Mouse (Mus musculus): ENCODE data around the gene Nxn.

Nxn gene

GRCm38 (mm10) chr11:76361422-76361821 lies 37.5 kb downstream of the Nxn start:
- DNase-seq (ENCODE audit: low read depth) = no peak

GRCm38 (mm10) chr11:76360255-76360654 lies 38.7 kb downstream of the Nxn start:
- DNase-seq (ENCODE audit: low read depth) = no peak

DNA sequence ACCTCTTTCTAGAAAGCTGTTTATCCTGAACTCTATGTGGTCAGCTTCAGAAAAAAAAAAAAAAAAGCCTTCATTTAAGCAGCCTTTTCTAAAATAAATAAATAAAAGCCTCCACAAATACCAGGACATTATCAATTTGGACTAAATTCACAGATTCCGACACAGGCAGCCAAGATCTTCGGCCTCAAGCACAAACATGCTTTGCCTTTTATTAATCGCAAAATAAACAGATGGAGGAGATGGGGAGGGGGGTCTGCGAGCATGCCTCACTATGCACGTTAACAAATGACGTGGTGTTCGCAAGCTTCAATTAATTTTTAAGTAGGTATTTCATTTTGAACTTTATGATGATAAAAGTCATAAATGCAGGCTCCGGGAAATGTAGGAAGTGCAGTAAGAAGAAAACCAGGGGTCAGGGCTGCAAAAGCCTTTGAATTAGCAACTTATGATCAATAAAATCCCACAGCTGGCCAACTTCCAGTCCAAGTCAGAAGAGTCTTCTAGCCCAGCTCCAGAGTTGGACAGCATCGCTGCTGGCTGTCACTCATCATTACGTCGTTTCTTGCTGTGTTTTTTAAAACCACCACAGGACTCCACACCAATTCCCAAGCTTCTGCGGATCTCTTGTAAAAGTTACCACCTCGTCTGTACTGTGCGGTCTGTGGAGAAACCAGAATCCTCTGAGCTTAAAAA lies 40.2 kb downstream of the Nxn start:
- no peak for DNase-seq (ENCODE audit: low read depth)

DNA sequence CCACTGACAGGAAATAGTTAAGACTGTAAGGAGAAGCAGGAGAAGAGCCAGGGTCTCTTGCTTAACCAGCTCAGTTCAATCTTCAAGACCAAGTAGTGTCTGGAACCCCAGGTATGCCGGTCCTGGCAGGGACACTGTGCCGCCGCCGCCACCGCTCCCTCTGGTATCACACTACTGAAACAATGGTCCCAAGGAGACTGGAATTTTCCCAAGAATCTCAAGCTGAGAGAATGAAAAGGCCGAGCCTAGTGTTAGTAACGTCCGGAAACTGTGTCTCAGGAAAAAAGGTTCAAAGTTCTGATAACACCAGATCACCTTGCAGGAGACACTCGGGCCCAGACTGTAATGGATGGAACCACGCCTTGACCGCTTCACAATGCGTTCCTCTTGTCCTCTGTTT lies 41.5 kb downstream of the Nxn start:
- no peak for DNase-seq (ENCODE audit: low read depth)

- DNase-seq (ENCODE audit: low read depth) = no peak
Measured at GRCm38 (mm10) chr11:76356091-76356490, 42.8 kb downstream of the Nxn start.

DNA sequence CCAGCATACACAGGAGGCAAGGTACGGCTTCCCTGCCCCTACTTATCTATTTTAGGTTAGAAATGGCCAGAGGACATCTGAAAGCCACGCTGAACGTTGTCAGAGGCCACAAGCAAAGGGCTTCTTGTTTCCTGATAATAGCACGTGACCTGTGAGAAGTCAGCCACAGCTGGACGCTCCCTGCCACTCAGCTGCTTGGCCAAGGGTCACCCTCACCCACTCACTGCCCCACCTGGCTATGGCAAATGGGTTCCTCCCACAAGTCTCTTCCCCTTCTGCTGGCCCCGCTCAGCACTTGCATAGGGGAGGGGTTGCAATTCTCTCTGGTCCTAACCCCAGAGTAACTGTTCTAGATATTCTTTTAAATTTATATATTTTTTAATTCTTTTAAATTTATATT lies 43.5 kb downstream of the Nxn start:
- DNase-seq (ENCODE audit: low read depth) = no peak

- no peak for DNase-seq (ENCODE audit: low read depth)
Measured at GRCm38 (mm10) chr11:76352861-76353558, 45.9 kb downstream of the Nxn start.

GRCm38 (mm10) chr11:76351624-76352011 lies 47.3 kb downstream of the Nxn start:
- DNase-seq (ENCODE audit: low read depth) = no peak

- DNase-seq (ENCODE audit: low read depth) = no peak
Measured at GRCm38 (mm10) chr11:76350931-76351623, 47.9 kb downstream of the Nxn start.

- DNase-seq (ENCODE audit: low read depth) = no peak
Measured at GRCm38 (mm10) chr11:76349833-76350232, 49.1 kb downstream of the Nxn start.

- DNase-seq (ENCODE audit: low read depth) = no peak
Measured at GRCm38 (mm10) chr11:76347589-76347988, 51.4 kb downstream of the Nxn start.

DNA sequence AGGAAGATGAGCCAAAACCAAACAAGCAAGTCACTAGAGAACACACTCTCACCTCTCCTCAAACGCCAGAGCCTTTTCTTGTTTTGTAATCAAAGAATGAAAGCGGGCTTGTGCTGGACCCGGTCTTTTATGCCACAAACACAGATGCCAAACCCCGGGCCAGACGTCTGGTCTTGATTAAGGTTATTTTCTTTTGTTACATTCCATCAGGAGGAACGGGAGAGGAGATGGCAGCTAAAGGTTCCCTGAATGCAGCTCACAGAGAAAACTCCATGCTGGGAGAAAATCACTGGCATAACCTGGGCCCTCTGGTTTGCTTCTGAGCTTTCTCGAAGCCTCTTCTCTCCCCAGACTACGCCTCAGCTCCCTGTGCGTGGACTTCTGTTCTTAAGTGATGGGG lies 55.9 kb downstream of the Nxn start:
- DNase-seq (ENCODE audit: low read depth) = no peak

DNA sequence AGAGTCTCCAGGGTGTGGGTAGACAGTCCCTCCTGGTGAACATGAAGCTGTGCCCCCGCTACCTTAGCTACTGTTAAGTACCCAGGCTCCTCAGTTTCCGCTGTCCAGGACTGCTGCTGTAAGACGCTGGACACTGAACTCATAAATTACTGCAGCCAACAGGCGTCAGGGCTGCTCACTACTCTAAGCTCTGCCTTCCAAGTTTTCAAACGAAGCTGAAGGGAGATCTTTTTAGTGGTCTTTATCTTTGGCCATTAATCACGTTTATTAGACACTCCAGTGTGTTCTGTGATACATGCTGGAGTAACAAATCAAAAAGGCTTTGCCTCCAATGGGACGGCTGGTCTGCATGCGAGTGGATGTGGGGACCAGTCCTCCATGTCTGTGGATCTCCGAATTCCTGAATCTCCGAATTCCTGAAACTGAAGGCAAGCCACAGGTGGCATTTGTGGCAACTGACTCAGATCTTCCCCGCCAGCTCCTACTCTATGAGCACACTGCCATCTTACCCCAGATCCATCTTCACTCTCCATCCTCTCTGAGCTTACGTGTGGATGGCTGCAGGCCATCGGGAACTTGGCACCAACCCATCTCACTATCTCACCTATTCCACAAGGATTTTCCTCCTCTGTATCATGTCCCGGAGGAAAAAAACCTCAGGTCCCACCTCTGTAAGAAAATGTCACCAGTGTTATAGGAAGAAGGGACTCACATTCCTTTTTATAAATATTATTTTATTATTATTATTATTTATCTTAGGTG lies 56.9 kb downstream of the Nxn start:
- DNase-seq (ENCODE audit: low read depth) = no peak

GRCm38 (mm10) chr11:76341163-76341562 lies 57.8 kb downstream of the Nxn start:
- DNase-seq (ENCODE audit: low read depth) = no peak

DNA sequence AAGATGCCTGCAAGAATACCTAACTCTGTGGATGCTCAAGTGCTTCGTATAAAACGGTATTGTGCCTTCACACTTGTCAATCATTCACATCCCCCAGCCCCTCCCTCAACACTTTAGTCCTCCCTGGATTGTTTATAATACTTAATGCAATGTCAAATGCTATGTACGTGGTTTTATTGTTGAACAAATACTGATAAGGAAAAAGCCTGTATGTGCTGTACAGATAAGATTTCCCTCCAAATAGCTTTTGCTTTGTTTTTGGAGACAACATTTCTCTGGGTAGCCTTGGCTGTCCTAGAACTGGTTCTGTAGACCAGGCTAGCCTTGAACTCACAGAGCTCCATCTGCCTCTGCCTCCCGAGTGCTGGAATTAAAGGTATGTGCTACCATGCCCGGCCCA lies 59.1 kb downstream of the Nxn start:
- no peak for DNase-seq (ENCODE audit: low read depth)

DNA sequence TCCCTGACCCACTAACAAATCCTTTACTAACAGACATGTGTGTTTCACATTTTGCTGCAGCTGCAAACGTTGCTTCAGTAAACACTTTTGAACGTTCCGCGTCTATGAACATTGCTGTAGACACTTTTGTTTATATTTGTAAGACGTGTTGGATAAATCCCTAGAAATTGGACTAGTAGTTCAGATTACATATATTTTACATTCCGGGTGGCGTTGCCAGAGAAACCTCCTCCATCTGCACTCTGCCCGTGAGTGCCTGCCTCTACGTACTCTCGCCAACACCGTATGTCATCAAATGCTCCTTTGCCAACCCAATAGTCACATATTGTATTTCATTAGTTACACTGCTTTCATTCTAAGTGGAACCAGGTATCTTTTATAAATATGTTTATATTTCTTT lies 59.8 kb downstream of the Nxn start:
- no peak for DNase-seq (ENCODE audit: low read depth)

- DNase-seq (ENCODE audit: low read depth) = no peak
Measured at GRCm38 (mm10) chr11:76338656-76339055, 60.3 kb downstream of the Nxn start.

DNA sequence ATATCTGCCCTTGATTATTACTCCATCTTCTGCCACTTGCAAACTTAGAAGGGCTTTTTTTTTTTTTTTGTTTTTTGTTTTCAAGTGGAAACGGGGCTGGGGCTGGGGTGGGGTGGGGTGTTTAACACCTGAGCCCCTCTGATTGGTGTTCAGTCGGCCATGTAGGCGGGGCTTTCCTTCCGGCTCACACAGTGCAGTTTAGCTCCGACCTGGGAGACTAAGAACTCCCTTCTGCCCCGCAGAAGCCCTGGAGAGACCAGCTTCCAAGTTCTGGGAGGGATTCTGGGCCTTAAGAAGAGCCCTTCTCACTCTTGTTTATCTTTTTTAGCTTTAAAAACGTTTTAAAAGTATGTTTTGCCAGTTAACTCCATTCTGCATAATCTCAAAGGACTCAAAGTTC lies 61.2 kb downstream of the Nxn start:
- DNase-seq (ENCODE audit: low read depth) = peak; percentile 18

GRCm38 (mm10) chr11:76337236-76337635 lies 61.7 kb downstream of the Nxn start:
- DNase-seq (ENCODE audit: low read depth) = no peak

DNA sequence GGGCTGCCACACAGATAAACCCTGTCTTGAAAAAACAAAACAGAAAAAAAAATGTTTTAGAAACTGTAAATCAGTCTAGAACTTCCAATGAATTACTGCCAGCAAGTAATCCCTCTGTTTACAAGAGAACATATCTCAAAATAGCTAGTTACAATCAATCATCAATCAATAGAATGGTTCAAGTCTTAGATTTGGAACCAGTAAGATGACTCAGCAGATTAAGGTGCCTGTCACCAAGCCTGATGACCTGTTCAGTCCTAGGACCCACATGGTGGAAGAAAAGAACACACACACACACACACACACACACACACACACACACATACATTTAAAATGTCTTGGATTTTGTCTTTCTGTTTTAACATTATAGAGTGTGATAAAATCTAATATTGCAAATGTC lies 62.7 kb downstream of the Nxn start:
- DNase-seq (ENCODE audit: low read depth) = no peak

DNA sequence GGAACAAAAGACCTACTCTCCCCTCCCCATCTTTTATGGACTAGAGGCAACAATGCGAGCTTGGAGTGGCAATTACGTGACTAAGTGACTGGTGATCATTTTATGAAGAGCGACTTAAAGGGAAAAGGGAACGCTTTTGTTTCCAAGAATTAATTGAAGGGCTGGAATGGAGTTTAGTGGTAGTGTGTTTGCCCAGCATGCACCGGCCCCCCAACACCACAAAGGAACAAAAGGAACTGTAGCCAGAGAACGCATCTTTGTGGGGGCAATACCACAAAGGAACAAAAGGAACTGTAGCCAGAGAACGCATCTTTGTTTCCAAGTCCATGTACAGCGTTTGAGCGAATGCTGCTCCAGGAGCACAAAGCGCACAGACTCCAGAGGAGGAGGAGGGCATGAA lies 64.0 kb downstream of the Nxn start:
- no peak for DNase-seq (ENCODE audit: low read depth)

- no peak for DNase-seq (ENCODE audit: low read depth)
Measured at GRCm38 (mm10) chr11:76332240-76332639, 66.7 kb downstream of the Nxn start.

All from naive thymus-derived CD4-positive, alpha-beta T cell, adult 2 months (primary cell).